Mouse (Mus musculus): ENCODE measurements around the gene BC107364.
A peak's percentile ranks its signal among the peaks of the same experiment; 100 is the strongest.
"Not testable (repeated sequence)": the region's sequence is repeated elsewhere in the genome, so short reads cannot be mapped to it uniquely, and the experiment has no call there.

BC107364 gene

GRCm38 (mm10) chr3:96451181-96451737 lies 847 bp downstream of the BC107364 start:
- not testable (repeated sequence) for DNase-seq (ENCODE audit: low spot score in 2 of 2)

GRCm38 (mm10) chr3:96450586-96450896 lies 1.6 kb downstream of the BC107364 start:
- DNase-seq (ENCODE audit: low spot score in 2 of 2): not testable (repeated sequence)

- not testable (repeated sequence) for DNase-seq (ENCODE audit: low spot score in 2 of 2)
Measured at GRCm38 (mm10) chr3:96449762-96450585, 2.1 kb downstream of the BC107364 start.

- DNase-seq (ENCODE audit: low spot score in 2 of 2): no peak
Measured at GRCm38 (mm10) chr3:96445436-96445835, 6.7 kb downstream of the BC107364 start.

GRCm38 (mm10) chr3:96440578-96440977 lies 11.5 kb downstream of the BC107364 start:
- DNase-seq (ENCODE audit: low spot score in 2 of 2): peak; percentile 14 to 59

GRCm38 (mm10) chr3:96435557-96436091 lies 16.5 kb downstream of the BC107364 start:
- DNase-seq (ENCODE audit: low spot score in 2 of 2): no peak

GRCm38 (mm10) chr3:96432207-96432606 lies 19.9 kb downstream of the BC107364 start:
- DNase-seq (ENCODE audit: low spot score in 2 of 2): no peak

GRCm38 (mm10) chr3:96429819-96430132 lies 22.3 kb downstream of the BC107364 start:
- DNase-seq (ENCODE audit: low spot score in 2 of 2): no peak

- DNase-seq (ENCODE audit: low spot score in 2 of 2): no peak
Measured at GRCm38 (mm10) chr3:96428941-96429818, 22.9 kb downstream of the BC107364 start.

- DNase-seq (ENCODE audit: low spot score in 2 of 2): peak in 1 of 2 experiments; percentile 7
Measured at GRCm38 (mm10) chr3:96427761-96428462, 24.2 kb downstream of the BC107364 start.

- peak in 1 of 2 experiments; percentile 15 for DNase-seq (ENCODE audit: low spot score in 2 of 2)
Measured at GRCm38 (mm10) chr3:96427311-96427710, 24.8 kb downstream of the BC107364 start.

- no peak for DNase-seq (ENCODE audit: low spot score in 2 of 2)
Measured at GRCm38 (mm10) chr3:96426268-96426667, 25.8 kb downstream of the BC107364 start.

- DNase-seq (ENCODE audit: low spot score in 2 of 2): not testable (repeated sequence)
Measured at GRCm38 (mm10) chr3:96424447-96424846, 27.7 kb downstream of the BC107364 start.

- peak in 1 of 2 experiments; percentile 25 for DNase-seq (ENCODE audit: low spot score in 2 of 2)
Measured at GRCm38 (mm10) chr3:96423889-96424288, 28.2 kb downstream of the BC107364 start.

- DNase-seq (ENCODE audit: low spot score in 2 of 2): no peak
Measured at GRCm38 (mm10) chr3:96420796-96421195, 31.3 kb downstream of the BC107364 start.

GRCm38 (mm10) chr3:96418902-96419301 lies 33.2 kb downstream of the BC107364 start:
- not testable (repeated sequence) for DNase-seq (ENCODE audit: low spot score in 2 of 2)

- DNase-seq (ENCODE audit: low spot score in 2 of 2): no peak
Measured at GRCm38 (mm10) chr3:96417850-96418815, 34.0 kb downstream of the BC107364 start.

GRCm38 (mm10) chr3:96416595-96416994 lies 35.5 kb downstream of the BC107364 start:
- DNase-seq (ENCODE audit: low spot score in 2 of 2): no peak

- no peak for DNase-seq (ENCODE audit: low spot score in 2 of 2)
Measured at GRCm38 (mm10) chr3:96416056-96416455, 36.0 kb downstream of the BC107364 start.

- DNase-seq (ENCODE audit: low spot score in 2 of 2): no peak
Measured at GRCm38 (mm10) chr3:96414951-96415327, 37.2 kb downstream of the BC107364 start.

Data from thymus, postnatal 10 days (tissue).